Mouse (Mus musculus): ENCODE data around the gene Atg10. TPM values are rescaled to one million over a fixed set of nuclear protein-coding genes. Genes with fewer than 3 reads are reported as not detected.

The Atg10 gene
- total RNA-seq, 1 experiment: 2.6 TPM

GRCm38 (mm10) chr13:91114880-91115279 is 108.9 kb downstream of the Atg10 start:
- no peak overlapping the region for H3K4me3 ChIP-seq (ENCODE audit: insufficient read depth in 1 of 2, low read depth in 1 of 2, low read length in 2 of 2, poor library complexity in 1 of 2, severe bottlenecking in 1 of 2)
- H3K36me3 ChIP-seq (ENCODE audit: control insufficient read depth, insufficient read depth, low read length, poor library complexity, severe bottlenecking): no peaks in the 10 kb centered on the region
- H3K9me3 ChIP-seq (ENCODE audit: control insufficient read depth, insufficient read depth, low read depth, low read length): no peaks in the 10 kb centered on the region
- no peaks in the 10 kb centered on the region for H3K4me1 ChIP-seq (ENCODE audit: control insufficient read depth in 2 of 2, insufficient read depth in 2 of 2, low read length in 2 of 2, poor library complexity in 1 of 2)
- DNase-seq (ENCODE audit: low read depth, low spot score): no peak
- no peak for TF ChIP-seq ZNF384 (IDR thresholded peaks at IDR 0.05; ENCODE audit: low read depth, low read length)
- no peak for TF ChIP-seq ZC3H11A (IDR thresholded peaks at IDR 0.05; ENCODE audit: borderline replicate concordance, low read depth, low read length)
- TF ChIP-seq MAFK (IDR thresholded peaks at IDR 0.05; ENCODE audit: insufficient read depth, low read depth, low read length): no peak
- no peak for TF ChIP-seq CHD2 (IDR thresholded peaks at IDR 0.05; ENCODE audit: low read depth, low read length)
- no peak for TF ChIP-seq HCFC1 (IDR thresholded peaks at IDR 0.05; ENCODE audit: borderline replicate concordance, insufficient read depth, low read length)
- in situ Hi-C loops (cut with MboI; ENCODE audit: low sequenced_read_pairs in 2 of 2, unreplicated experiment in 2 of 2): no loop called here
- no peak overlapping the region for H3K9ac ChIP-seq (ENCODE audit: insufficient read depth, low read depth, low read length, poor library complexity, severe bottlenecking)
- H3K27ac ChIP-seq (ENCODE audit: insufficient read depth, low read depth, low read length, poor library complexity, severe bottlenecking): no peak overlapping the region

- no peaks in the 10 kb centered on the region for H3K36me3 ChIP-seq (ENCODE audit: control insufficient read depth, insufficient read depth, low read length, poor library complexity, severe bottlenecking)
- no peaks in the 10 kb centered on the region for H3K9me3 ChIP-seq (ENCODE audit: control insufficient read depth, insufficient read depth, low read depth, low read length)
- no peaks in the 10 kb centered on the region for H3K4me1 ChIP-seq (ENCODE audit: control insufficient read depth in 2 of 2, insufficient read depth in 2 of 2, low read length in 2 of 2, poor library complexity in 1 of 2)
- H3K4me3 ChIP-seq (ENCODE audit: insufficient read depth in 1 of 2, low read depth in 1 of 2, low read length in 2 of 2, poor library complexity in 1 of 2, severe bottlenecking in 1 of 2): no peak overlapping the region
- no peak for DNase-seq (ENCODE audit: low read depth, low spot score)
- TF ChIP-seq ZNF384 (IDR thresholded peaks at IDR 0.05; ENCODE audit: low read depth, low read length) (no peak), MAFK (IDR thresholded peaks at IDR 0.05; ENCODE audit: insufficient read depth, low read depth, low read length) (peak; percentile 83), ZC3H11A (IDR thresholded peaks at IDR 0.05; ENCODE audit: borderline replicate concordance, low read depth, low read length) (no peak)
- H3K9ac ChIP-seq (ENCODE audit: insufficient read depth, low read depth, low read length, poor library complexity, severe bottlenecking): no peak overlapping the region
- in situ Hi-C loops (cut with MboI; ENCODE audit: low sequenced_read_pairs in 2 of 2, unreplicated experiment in 2 of 2): no loop called here
- no peak overlapping the region for H3K27ac ChIP-seq (ENCODE audit: insufficient read depth, low read depth, low read length, poor library complexity, severe bottlenecking)
These were observed 116.3 kb downstream of the Atg10 start for GRCm38 (mm10) chr13:91107308-91107946.

- Histone ChIP-seq H3K27ac (ENCODE audit: insufficient read depth, low read depth, low read length, poor library complexity, severe bottlenecking) (no peak overlapping the region), H3K36me3 (ENCODE audit: control insufficient read depth, insufficient read depth, low read length, poor library complexity, severe bottlenecking) (no peaks in the 10 kb centered on the region), H3K9me3 (ENCODE audit: control insufficient read depth, insufficient read depth, low read depth, low read length) (no peaks in the 10 kb centered on the region), H3K4me3 (ENCODE audit: insufficient read depth in 1 of 2, low read depth in 1 of 2, low read length in 2 of 2, poor library complexity in 1 of 2, severe bottlenecking in 1 of 2) (no peak overlapping the region), H3K9ac (ENCODE audit: insufficient read depth, low read depth, low read length, poor library complexity, severe bottlenecking) (no peak overlapping the region), H3K4me1 (ENCODE audit: control insufficient read depth in 2 of 2, insufficient read depth in 2 of 2, low read length in 2 of 2, poor library complexity in 1 of 2) (no peaks in the 10 kb centered on the region; a peak in 1 of 4 replicates)
- no peak for DNase-seq (ENCODE audit: low read depth, low spot score)
- in situ Hi-C loops (cut with MboI; ENCODE audit: low sequenced_read_pairs in 2 of 2, unreplicated experiment in 2 of 2): no loop called here
- no peak for TF ChIP-seq ZC3H11A (IDR thresholded peaks at IDR 0.05; ENCODE audit: borderline replicate concordance, low read depth, low read length)
- no peak for TF ChIP-seq ZNF384 (IDR thresholded peaks at IDR 0.05; ENCODE audit: low read depth, low read length)
- TF ChIP-seq MAFK (IDR thresholded peaks at IDR 0.05; ENCODE audit: insufficient read depth, low read depth, low read length): no peak
- TF ChIP-seq HCFC1 (IDR thresholded peaks at IDR 0.05; ENCODE audit: borderline replicate concordance, insufficient read depth, low read length): no peak
- TF ChIP-seq CHD2 (IDR thresholded peaks at IDR 0.05; ENCODE audit: low read depth, low read length): no peak
These were observed 121.5 kb downstream of the Atg10 start for GRCm38 (mm10) chr13:91102238-91102637.

GRCm38 (mm10) chr13:91100417-91100816 is 123.4 kb downstream of the Atg10 start:
- H3K9ac ChIP-seq (ENCODE audit: insufficient read depth, low read depth, low read length, poor library complexity, severe bottlenecking): no peak overlapping the region
- no peak overlapping the region for H3K27ac ChIP-seq (ENCODE audit: insufficient read depth, low read depth, low read length, poor library complexity, severe bottlenecking)
- no peak overlapping the region for H3K4me3 ChIP-seq (ENCODE audit: insufficient read depth in 1 of 2, low read depth in 1 of 2, low read length in 2 of 2, poor library complexity in 1 of 2, severe bottlenecking in 1 of 2)
- DNase-seq (ENCODE audit: low read depth, low spot score): no peak
- TF ChIP-seq CHD2 (IDR thresholded peaks at IDR 0.05; ENCODE audit: low read depth, low read length) (no peak), MAFK (IDR thresholded peaks at IDR 0.05; ENCODE audit: insufficient read depth, low read depth, low read length) (no peak), HCFC1 (IDR thresholded peaks at IDR 0.05; ENCODE audit: borderline replicate concordance, insufficient read depth, low read length) (no peak), ZNF384 (IDR thresholded peaks at IDR 0.05; ENCODE audit: low read depth, low read length) (peak; percentile 94), ZC3H11A (IDR thresholded peaks at IDR 0.05; ENCODE audit: borderline replicate concordance, low read depth, low read length) (no peak)
- H3K9me3 ChIP-seq (ENCODE audit: control insufficient read depth, insufficient read depth, low read depth, low read length): no peaks in the 10 kb centered on the region
- H3K4me1 ChIP-seq (ENCODE audit: control insufficient read depth in 2 of 2, insufficient read depth in 2 of 2, low read length in 2 of 2, poor library complexity in 1 of 2): no peaks in the 10 kb centered on the region; a peak in 1 of 4 replicates
- H3K36me3 ChIP-seq (ENCODE audit: control insufficient read depth, insufficient read depth, low read length, poor library complexity, severe bottlenecking): no peaks in the 10 kb centered on the region
- in situ Hi-C loops (cut with MboI; ENCODE audit: low sequenced_read_pairs in 2 of 2, unreplicated experiment in 2 of 2): no loop called here

GRCm38 (mm10) chr13:91094851-91095250 is 128.9 kb downstream of the Atg10 start:
- in situ Hi-C loops (cut with MboI; ENCODE audit: low sequenced_read_pairs in 2 of 2, unreplicated experiment in 2 of 2): no loop called here
- H3K9ac ChIP-seq (ENCODE audit: insufficient read depth, low read depth, low read length, poor library complexity, severe bottlenecking): no peak overlapping the region
- no peak for TF ChIP-seq MAFK (IDR thresholded peaks at IDR 0.05; ENCODE audit: insufficient read depth, low read depth, low read length)
- TF ChIP-seq ZNF384 (IDR thresholded peaks at IDR 0.05; ENCODE audit: low read depth, low read length): no peak
- TF ChIP-seq CHD2 (IDR thresholded peaks at IDR 0.05; ENCODE audit: low read depth, low read length): no peak
- TF ChIP-seq HCFC1 (IDR thresholded peaks at IDR 0.05; ENCODE audit: borderline replicate concordance, insufficient read depth, low read length): no peak

More at GRCm38 (mm10) chr13:91094851-91095250, 128.9 kb downstream of the Atg10 start:
- Histone ChIP-seq H3K4me3 (ENCODE audit: insufficient read depth in 1 of 2, low read depth in 1 of 2, low read length in 2 of 2, poor library complexity in 1 of 2, severe bottlenecking in 1 of 2) (no peak overlapping the region), H3K27ac (ENCODE audit: insufficient read depth, low read depth, low read length, poor library complexity, severe bottlenecking) (no peak overlapping the region), H3K9me3 (ENCODE audit: control insufficient read depth, insufficient read depth, low read depth, low read length) (no peaks in the 10 kb centered on the region), H3K4me1 (ENCODE audit: control insufficient read depth in 2 of 2, insufficient read depth in 2 of 2, low read length in 2 of 2, poor library complexity in 1 of 2) (no peaks in the 10 kb centered on the region), H3K36me3 (ENCODE audit: control insufficient read depth, insufficient read depth, low read length, poor library complexity, severe bottlenecking) (no peaks in the 10 kb centered on the region)
- DNase-seq (ENCODE audit: low read depth, low spot score): no peak

Data from ES-E14 (cell line).